Mouse (Mus musculus) stomach, postnatal 0 days (tissue): Measurements from ENCODE around the gene Dbp. TPM values are rescaled to one million over a fixed set of nuclear protein-coding genes. Genes with fewer than 3 reads are reported as not detected.

Source experiments
- ATAC-seq: fragments of 200-750 bp; cut with Nextera tagmentation; 2 replicates; pipeline ENCODE4 v1.8.0; 2017; ENCODE audit not compliant: low FRiP score, low TSS enrichment
- DNase-seq: peaks from one replicate; pipeline ENCODE4 v3.0.0-alpha.2; 2016; ENCODE audit warnings: low spot score
- H3K27ac ChIP-seq: fragments of 300-500 bp; sonication (generic); replicated peaks from 2 replicates; pipeline ENCODE4 v1.5.1; 2014; ENCODE audit warnings: mild to moderate bottlenecking, control low read depth
- H3K27me3 ChIP-seq: fragments of 300-500 bp; sonication (generic); 2 replicates; pipeline ENCODE4 v1.6.1; 2014; ENCODE audit warnings: low read length; ENCODE audit not compliant: control insufficient read depth, insufficient read depth
- H3K36me3 ChIP-seq: fragments of 300-500 bp; sonication (generic); 2 replicates; pipeline ENCODE4 v1.6.1; 2014; ENCODE audit warnings: low read length, mixed read lengths; ENCODE audit not compliant: control insufficient read depth, insufficient read depth
- H3K4me1 ChIP-seq: fragments of 300-500 bp; sonication (generic); replicated peaks from 2 replicates; pipeline ENCODE4 v1.6.1; 2014; ENCODE audit warnings: antibody characterized with exemption; ENCODE audit not compliant: control insufficient read depth, insufficient read depth
- H3K4me2 ChIP-seq: fragments of 300-500 bp; sonication (generic); replicated peaks from 2 replicates; pipeline ENCODE4 v1.6.1; 2014; ENCODE audit warnings: low read depth, mild to moderate bottlenecking, control low read depth, moderate library complexity
- H3K4me3 ChIP-seq: fragments of 300-500 bp; sonication (generic); 2 replicates; pipeline ENCODE4 v1.5.1; 2014; ENCODE audit warnings: low read depth, low read length, control low read depth
- H3K9ac ChIP-seq: fragments of 300-500 bp; sonication (generic); 2 replicates; pipeline ENCODE4 v1.6.1; 2014; ENCODE audit warnings: mild to moderate bottlenecking, low read length, control low read depth, mixed read lengths
- H3K9me3 ChIP-seq: fragments of 300-500 bp; sonication (generic); 2 replicates; pipeline ENCODE4 v1.6.1; 2016; ENCODE audit warnings: low read length; ENCODE audit not compliant: control insufficient read depth
- CTCF ChIP-seq: IDR thresholded peaks from 2 replicates; pipeline ENCODE4 v1.5.1; 2016; ENCODE audit warnings: antibody characterized with exemption, low read depth, mild to moderate bottlenecking, moderate library complexity
- EP300 ChIP-seq: optimal IDR thresholded peaks from 2 replicates; pipeline ENCODE3; 2016; ENCODE audit warnings: antibody characterized with exemption
- WGBS: fragments of 180-500 bp; shearing (Covaris S2); extraction: QIAGEN DNeasy Blood & Tissue Kit; methylation state at CpG from one replicate; pipeline ENCODE4 v1.1.7; 2014; 5-methylcytosine and 5-hydroxymethylcytosine counted together
- polyA plus RNA-seq: library from polyadenylated mRNA; unstranded; fragments of >200 nt; fragmentation: Nextera tagmentation; extraction: Ambion mirVana; gene quantifications from 2 replicates; pipeline ENCODE4 v1.2.1, GENCODE M21; 2015

Gene Dbp
- polyA plus RNA-seq, 1 experiment from 2014 or later = 8.8 TPM

DNA sequence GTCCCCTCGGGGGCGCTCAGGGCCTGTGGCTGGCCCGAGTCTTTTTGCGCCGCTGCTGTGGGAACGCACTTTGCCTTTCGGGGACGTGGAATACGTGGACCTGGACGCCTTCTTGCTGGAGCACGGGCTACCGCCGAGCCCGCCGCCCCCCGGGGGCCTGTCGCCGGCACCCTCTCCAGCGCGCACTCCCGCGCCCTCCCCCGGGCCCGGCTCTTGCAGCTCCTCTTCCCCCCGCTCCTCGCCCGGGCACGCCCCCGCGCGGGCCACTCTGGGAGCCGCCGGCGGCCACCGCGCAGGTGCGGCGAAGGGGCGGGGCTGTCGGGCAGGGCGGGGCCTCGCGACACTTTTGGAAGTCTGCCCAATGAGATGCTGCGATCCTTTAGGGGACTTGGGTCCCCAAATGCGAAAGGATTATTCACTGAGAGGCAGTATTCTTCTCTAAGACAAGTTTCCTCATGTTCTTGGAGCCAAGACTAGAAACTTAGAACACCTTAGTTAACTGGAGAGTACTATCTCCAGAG, 1.9 kb downstream of the Dbp start:
- Histone ChIP-seq H3K4me1 (peaks cover 15% of the 10 kb centered on the region; the same call in 1 of the 2 replicates), H3K4me2 (peak overlapping the region; percentile 99), H3K9me3 (no peaks in the 10 kb centered on the region), H3K4me3 (peak overlapping the region; percentile 65), H3K36me3 (peaks cover 17% of the 10 kb centered on the region), H3K27ac (peak overlapping the region; percentile 96), H3K27me3 (no peaks in the 10 kb centered on the region), H3K9ac (peak overlapping the region; percentile 91)
- peak; percentile 13; the same call in 1 of the 2 replicates for ATAC-seq
- peak; percentile 93 for DNase-seq
- WGBS = under 1% methylated on average over 40 of the region's 45 CpGs
- no peak for TF ChIP-seq EP300
- TF ChIP-seq CTCF = peak; percentile 17; the same call in 1 of the 2 replicates

GRCm38 (mm10) chr7:45707375-45707967, 2.6 kb downstream of the Dbp start:
- Histone ChIP-seq H3K27me3 (no peaks in the 10 kb centered on the region), H3K9ac (peak overlapping the region; percentile 91), H3K4me2 (peak overlapping the region; percentile 99), H3K4me3 (peak overlapping the region; percentile 65), H3K36me3 (peaks cover 21% of the 10 kb centered on the region), H3K4me1 (peaks cover 15% of the 10 kb centered on the region; the same call in 1 of the 2 replicates), H3K9me3 (no peaks in the 10 kb centered on the region), H3K27ac (peak overlapping the region; percentile 96)
- peak; percentile 25 for ATAC-seq
- WGBS = under 1% methylated on average over 26 of the region's 27 CpGs
- peak; percentile 98 for DNase-seq
- TF ChIP-seq CTCF (no peak), EP300 (no peak)

- WGBS = 24% methylated on average over 13 of the region's 13 CpGs
- H3K9me3 ChIP-seq = no peaks in the 10 kb centered on the region
- peak overlapping the region; percentile 96 for H3K27ac ChIP-seq
- H3K9ac ChIP-seq = peak overlapping the region; percentile 43
- H3K36me3 ChIP-seq = peaks cover 23% of the 10 kb centered on the region
- no peak for ATAC-seq
- H3K4me3 ChIP-seq = peak overlapping the region; percentile 24; the same call in 1 of the 2 replicates
- H3K4me1 ChIP-seq = peaks cover 15% of the 10 kb centered on the region; the same call in 1 of the 2 replicates
- DNase-seq = peak; percentile 61
- H3K4me2 ChIP-seq = peak overlapping the region; percentile 99
- TF ChIP-seq EP300 = no peak
- no peak for TF ChIP-seq CTCF
- no peaks in the 10 kb centered on the region for H3K27me3 ChIP-seq
Observed at GRCm38 (mm10) chr7:45708221-45708761, 3.4 kb downstream of the Dbp start.

DNA sequence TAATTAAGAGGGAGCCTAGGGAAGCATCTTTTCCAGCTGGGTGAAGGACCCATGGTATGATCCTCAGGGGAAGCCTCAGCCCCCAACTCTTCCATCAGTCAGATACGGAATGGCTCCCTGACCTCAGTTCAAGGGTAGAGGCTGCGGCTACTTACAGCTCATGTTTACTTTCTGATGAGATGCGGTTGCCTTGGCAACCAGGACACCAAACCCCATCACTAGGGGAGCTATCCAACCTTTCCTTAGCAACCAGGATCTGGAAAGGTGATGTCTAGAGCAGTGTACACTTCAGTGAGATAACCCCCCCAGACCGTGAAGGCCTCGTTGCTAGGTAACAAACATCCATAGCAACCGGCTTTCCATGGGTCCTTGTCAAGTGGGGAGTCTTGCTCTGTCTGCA, 4.1 kb downstream of the Dbp start:
- TF ChIP-seq CTCF = no peak
- TF ChIP-seq EP300 = no peak
- Histone ChIP-seq H3K36me3 (peaks cover 27% of the 10 kb centered on the region), H3K4me1 (peaks cover 11% of the 10 kb centered on the region; the same call in 1 of the 2 replicates), H3K9ac (no peak overlapping the region), H3K4me3 (no peak overlapping the region), H3K27me3 (no peaks in the 10 kb centered on the region), H3K9me3 (no peaks in the 10 kb centered on the region), H3K27ac (peak overlapping the region; percentile 4; the same call in 1 of the 2 replicates), H3K4me2 (no peak overlapping the region)
- ATAC-seq (no peak), DNase-seq (no peak)
- 35% methylated on average over 6 of the region's 6 CpGs for WGBS

GRCm38 (mm10) chr7:45709677-45710355, 4.9 kb downstream of the Dbp start:
- no peak overlapping the region for H3K27ac ChIP-seq
- ATAC-seq = no peak

More at GRCm38 (mm10) chr7:45709677-45710355, 4.9 kb downstream of the Dbp start:
- H3K9ac ChIP-seq = no peak overlapping the region
- 58% methylated on average over 14 of the region's 14 CpGs for WGBS
- no peak for TF ChIP-seq EP300
- no peak for TF ChIP-seq CTCF
- no peak overlapping the region for H3K4me3 ChIP-seq
- no peaks in the 10 kb centered on the region for H3K27me3 ChIP-seq
- peaks cover 11% of the 10 kb centered on the region; the same call in 1 of the 2 replicates for H3K4me1 ChIP-seq
- H3K9me3 ChIP-seq = no peaks in the 10 kb centered on the region
- H3K36me3 ChIP-seq = peaks cover 27% of the 10 kb centered on the region
- no peak for DNase-seq
- no peak overlapping the region for H3K4me2 ChIP-seq
